Mouse (Mus musculus) layer of hippocampus, adult 2 months (tissue): ENCODE results near the gene Scaf1. TPM values are rescaled to one million over a fixed set of nuclear protein-coding genes. Genes with fewer than 3 reads are reported as not detected.

Experiments
- DNase-seq, 2 experiments: peaks; one replicate each; pipeline ENCODE4 v3.0.0; 2022; ENCODE audit warnings: low spot score in 2 of 2
- H3K27ac ChIP-seq: fragments of 200-600 bp; 2 replicates; pipeline ENCODE4 v1.8.1; 2022
- H3K4me3 ChIP-seq: fragments of 200-600 bp; 2 replicates; pipeline ENCODE4 v1.8.1; 2022; ENCODE audit warnings: mild to moderate bottlenecking
- CTCF ChIP-seq: fragments of 200-600 bp; conservative IDR thresholded peaks from 2 replicates; pipeline ENCODE4 v1.8.1; 2022; ENCODE audit warnings: antibody characterized with exemption, mild to moderate bottlenecking, moderate library complexity
- long read RNA-seq, 2 experiments: library from polyadenylated mRNA; stranded (forward); transcript quantifications; one replicate each; pipeline ENCODE4 v2.0.0; 2021; ENCODE audit warnings: borderline mapping rate in 2 of 2
- total RNA-seq, 2 experiments: library from RNA; stranded (reverse); gene quantifications; 2 replicates each; pipeline ENCODE4 v1.2.3; 2021

Scaf1 gene
- total RNA-seq = 100 to 1,000 TPM; 166 to 168 TPM
- long read RNA-seq, experiment 1, full-length matches to known transcripts = 17 of 89 reads
- long read RNA-seq, experiment 1, partial matches to known transcripts = 39 of 89 reads
- long read RNA-seq, experiment 1, other reads (novel, unspliced or antisense) = 33 of 89 reads
- long read RNA-seq, experiment 2, full-length matches to known transcripts = 14 of 102 reads
- long read RNA-seq, experiment 2, partial matches to known transcripts = 66 of 102 reads
- long read RNA-seq, experiment 2, other reads (novel, unspliced or antisense) = 22 of 102 reads

DNA sequence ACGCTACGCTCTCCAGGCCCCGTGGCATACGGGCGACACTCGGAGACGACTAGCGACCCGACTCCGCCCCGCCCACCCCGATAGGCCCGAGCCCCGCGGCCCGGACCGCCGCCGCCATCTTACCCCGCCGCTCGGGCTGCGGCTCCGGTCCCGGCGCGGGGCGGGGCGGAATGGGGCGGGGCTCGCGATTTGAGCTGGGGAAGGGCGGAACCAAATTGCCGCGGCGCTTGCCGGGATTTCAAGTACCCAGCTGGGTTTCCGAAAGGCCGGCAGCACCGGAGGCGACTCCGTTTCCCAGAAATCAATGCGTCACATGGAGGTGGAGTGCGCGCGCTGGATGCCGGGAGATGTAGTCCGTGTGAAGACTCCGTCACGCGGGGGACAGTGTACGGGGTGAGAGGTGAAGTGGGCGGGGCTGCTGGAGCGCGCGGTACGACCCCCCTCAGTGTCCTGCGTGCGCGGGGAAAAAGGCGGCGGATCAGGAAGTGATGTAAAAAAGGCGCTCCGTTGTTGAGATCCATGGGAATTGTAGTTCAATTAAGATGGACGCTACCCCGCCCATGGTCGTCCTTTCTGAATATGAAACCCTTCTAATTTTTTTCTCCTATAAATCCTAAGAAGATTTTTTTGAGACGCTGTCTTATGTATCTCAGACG, at the start of gene Scaf1:
Scaf1 (minus strand) TSS at position 407 of the 656 bp plus-strand sequence.
- TF ChIP-seq CTCF = no peak
- Histone ChIP-seq H3K4me3 (peak within 1 kb of the TSS; percentile 90), H3K27ac (peak within 1 kb of the TSS; percentile 93)
- DNase-seq = peak; percentile 99 to 100

DNA sequence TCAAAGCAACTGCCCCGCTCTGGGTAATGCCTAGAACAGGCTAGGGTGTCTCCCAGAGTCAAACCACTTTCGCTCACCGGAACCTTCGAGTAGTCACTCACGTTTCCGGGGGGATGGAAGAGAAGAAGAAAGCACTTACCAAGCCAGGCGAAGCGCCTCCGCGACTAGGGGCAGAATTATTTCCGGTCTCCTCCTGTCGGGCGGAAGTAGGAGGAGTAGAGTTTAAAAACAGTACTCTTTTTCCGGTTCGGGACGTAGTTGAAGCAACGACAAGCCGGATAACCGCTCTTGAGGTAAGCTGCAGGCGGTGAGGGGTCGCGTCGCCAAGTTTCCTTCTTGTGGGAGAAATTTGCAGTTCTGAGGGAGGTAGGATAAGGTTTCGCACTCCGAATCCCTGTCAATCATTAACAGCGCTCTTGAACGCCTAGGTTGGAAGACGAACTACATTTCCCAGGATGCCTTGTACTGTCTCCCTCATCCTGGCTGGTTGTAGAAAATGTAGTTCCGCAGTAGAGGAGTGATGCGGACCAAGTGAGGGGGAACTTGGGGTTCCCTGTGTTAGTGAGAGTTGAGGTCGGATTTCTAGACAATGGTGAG, 46.2 kb upstream of the Scaf1 start, which contains the start of the genes Nosip and Prrg2:
Nosip (plus strand) TSS at position 191 of the 597 bp plus-strand sequence.
Prrg2 (minus strand) TSS at position 439 of the 597 bp plus-strand sequence.
- peak; percentile 95 to 96 for DNase-seq
- H3K4me3 ChIP-seq = peak within 1 kb of the TSS; percentile 90
- H3K27ac ChIP-seq = peak within 1 kb of the TSS; percentile 97
- TF ChIP-seq CTCF = peak; percentile 53

DNA sequence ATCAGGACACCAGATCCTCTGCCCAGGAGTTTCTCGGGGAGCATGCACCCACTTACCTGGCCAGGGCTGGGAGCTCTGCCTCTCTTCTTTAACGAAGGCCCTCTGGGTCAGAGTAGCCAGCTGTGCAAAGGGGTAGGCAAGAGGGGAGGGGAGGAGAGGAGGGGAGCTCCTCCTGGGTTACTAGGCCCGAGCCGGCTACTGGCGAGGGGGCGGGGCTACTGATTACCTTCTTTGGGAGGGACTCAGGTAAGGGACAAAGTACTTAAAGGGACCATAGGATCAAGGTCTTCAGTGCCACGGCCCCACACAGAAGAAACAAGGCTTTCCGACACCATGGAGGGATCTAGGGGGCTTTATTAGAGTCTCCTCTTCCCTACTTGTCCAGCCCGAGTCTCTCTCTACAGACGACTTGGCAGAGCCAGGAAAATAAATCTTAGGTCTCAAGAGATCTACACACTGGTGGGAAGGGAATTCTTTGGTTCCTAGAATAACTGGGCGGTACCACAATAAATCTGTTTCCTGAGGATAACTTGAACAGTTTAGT, 45.4 kb upstream of the Scaf1 start:
- peak overlapping the region; percentile 90 for H3K4me3 ChIP-seq
- no peak for DNase-seq
- no peak for TF ChIP-seq CTCF
- H3K27ac ChIP-seq = peak overlapping the region; percentile 97

DNA sequence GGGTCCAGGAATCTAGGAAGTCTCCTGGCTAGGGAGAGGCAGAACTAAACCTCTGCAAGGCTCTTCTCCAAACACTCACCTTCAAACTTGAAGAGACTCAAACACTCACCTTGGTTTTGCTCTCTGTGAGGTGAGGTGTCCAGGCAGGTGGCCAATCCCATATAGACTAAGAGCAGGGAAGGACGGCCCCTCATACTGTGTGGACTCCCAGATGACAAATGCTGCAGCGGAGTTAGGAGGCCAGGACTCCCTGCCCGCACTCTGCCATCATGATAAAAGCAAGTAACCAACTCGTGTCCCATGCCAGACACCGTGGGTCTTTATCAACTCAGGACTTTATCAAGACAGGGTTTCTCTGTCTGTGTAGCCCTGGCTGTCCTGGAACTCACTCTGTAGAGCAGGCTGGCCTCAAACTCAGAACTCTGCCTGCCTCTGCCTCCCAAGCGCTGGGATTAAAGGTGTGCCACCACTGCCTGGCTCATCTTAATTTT, 44.5 kb upstream of the Scaf1 start:
- Histone ChIP-seq H3K27ac (no peak overlapping the region), H3K4me3 (no peak overlapping the region)
- no peak for TF ChIP-seq CTCF
- no peak for DNase-seq

DNA sequence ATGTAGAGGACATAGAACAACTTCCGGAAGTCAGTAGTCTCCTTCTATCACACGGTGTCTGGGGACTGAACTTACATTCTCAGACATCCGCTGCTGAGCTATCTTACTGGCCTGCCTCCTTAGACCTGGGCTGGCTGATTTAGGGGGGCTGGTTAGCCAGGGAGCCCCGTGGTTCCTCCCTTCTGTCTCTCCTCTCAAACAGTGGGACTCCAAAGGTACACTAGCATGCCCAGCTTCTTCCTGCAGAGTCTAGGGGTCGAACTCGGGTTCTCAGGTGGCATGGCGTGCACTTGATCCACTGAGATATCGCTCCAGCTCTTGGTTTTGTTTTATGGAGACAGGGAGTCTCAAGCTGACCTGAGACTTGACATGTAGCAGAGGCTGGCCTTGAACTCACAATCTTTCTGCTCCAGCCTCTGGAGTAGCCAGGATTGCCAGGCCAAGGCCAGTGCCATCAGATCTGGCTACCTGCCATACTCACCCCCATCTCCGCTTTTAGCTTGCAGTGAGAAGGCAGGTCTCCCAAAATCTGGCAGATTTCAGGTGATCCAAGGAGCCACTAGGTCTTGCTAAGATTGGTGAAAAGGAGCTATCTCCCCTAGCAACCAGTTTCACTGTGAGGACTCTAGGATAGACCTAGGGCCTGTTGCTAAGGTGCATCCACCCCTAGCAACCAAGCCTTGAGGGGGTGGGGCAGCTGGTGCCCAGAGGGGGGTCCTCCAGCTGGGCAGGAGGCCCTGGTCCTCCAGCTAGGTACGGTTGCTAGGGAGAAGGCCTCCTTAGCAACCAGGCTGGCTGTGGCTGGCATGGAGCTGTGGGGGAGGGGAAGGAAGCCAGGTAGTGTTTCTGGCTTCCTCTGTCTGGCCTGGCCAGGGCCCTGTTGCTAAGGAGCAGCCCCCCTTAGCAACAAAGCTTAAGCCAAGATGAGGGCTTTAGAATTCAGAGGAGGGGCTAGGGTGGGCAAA, 42.7 kb upstream of the Scaf1 start:
- peak overlapping the region; percentile 72 for H3K27ac ChIP-seq
- no peak for DNase-seq
- TF ChIP-seq CTCF = no peak
- H3K4me3 ChIP-seq = no peak overlapping the region

DNA sequence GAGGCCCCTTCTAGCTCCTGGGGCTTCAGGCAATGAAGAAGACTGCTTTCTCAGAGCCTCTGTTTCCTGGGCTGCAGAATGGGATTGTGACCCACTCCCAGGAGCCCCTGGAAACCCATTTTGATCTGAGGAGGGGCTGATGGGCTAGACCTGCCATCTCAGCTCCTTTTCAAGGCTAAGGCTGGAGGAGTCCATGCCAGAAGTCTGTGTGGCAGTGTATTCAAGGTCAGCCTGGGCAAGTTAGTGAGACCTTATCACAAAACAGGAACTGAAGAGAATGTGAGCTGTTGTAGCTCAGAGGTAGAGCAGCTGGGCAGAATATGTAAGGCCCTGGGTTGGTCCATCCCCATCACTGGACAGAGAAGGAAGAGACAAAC, 40.8 kb upstream of the Scaf1 start:
- H3K27ac ChIP-seq = no peak overlapping the region
- no peak overlapping the region for H3K4me3 ChIP-seq
- DNase-seq = no peak
- no peak for TF ChIP-seq CTCF

DNA sequence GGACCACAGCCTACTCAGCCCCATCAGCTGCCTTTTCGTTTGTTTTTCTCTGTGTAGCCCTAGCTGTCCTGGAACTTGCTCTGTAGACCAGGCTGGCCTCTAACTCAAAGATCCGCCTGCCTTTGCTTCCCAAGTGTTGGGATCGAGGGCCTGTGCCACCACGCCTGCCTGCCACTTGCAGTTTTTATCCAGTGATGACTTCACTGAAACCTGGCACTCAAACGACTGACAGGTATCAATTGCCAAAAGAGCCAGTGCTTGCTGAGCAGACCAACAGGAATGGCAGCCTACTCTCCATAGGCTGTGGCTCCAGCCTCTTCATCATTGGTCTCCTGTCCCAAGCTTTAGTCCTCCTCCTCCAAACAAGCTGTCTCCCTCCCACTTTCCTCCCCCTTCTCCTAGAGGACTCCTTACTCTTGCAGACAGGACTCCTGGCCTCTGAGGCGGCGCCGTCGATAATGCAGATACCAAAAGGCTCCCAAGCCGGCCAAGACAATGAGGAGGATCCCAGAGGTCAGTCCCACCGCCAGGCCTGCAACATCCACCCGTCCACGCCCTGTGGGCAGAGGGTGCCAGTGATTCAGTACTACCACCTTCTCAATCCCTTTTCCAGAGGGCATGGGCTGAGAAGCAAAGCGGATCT, 40.3 kb upstream of the Scaf1 start:
- TF ChIP-seq CTCF = no peak
- DNase-seq = no peak
- no peak overlapping the region for H3K27ac ChIP-seq

DNA sequence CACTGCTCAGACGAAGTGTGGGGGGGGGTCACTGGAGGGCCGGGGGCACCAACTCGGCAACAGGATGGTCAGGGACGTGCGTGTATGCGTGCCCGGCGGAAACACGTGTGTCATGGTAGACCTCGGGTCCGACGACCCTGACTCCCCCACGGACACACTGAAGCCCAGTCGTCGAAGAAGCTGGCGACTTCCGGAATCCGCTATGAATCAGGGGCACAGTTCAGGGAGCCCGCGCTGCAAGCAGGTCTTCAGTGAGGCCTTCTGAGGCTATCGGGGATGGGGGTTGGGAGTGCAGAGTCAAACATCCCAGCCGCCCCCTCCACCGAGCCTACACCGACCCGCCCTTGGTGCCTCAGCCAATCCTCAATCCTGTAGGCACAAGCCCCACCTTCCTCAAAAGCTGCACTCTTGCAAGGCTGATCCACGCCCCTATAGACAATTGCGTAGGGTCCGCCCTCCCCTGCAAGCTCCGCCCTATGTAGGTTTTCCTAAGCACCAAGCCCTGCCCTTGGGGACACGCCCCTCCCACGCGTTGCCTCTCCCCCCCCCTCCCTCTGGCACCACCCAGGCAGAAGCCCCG, 37.9 kb upstream of the Scaf1 start:
- peak overlapping the region; percentile 99 for H3K27ac ChIP-seq
- TF ChIP-seq CTCF = no peak
- DNase-seq = peak; percentile 87 to 97
- H3K4me3 ChIP-seq = peak overlapping the region; percentile 84

More for the DNA sequence above, 40.3 kb upstream of the Scaf1 start:
- no peak overlapping the region for H3K4me3 ChIP-seq

DNA sequence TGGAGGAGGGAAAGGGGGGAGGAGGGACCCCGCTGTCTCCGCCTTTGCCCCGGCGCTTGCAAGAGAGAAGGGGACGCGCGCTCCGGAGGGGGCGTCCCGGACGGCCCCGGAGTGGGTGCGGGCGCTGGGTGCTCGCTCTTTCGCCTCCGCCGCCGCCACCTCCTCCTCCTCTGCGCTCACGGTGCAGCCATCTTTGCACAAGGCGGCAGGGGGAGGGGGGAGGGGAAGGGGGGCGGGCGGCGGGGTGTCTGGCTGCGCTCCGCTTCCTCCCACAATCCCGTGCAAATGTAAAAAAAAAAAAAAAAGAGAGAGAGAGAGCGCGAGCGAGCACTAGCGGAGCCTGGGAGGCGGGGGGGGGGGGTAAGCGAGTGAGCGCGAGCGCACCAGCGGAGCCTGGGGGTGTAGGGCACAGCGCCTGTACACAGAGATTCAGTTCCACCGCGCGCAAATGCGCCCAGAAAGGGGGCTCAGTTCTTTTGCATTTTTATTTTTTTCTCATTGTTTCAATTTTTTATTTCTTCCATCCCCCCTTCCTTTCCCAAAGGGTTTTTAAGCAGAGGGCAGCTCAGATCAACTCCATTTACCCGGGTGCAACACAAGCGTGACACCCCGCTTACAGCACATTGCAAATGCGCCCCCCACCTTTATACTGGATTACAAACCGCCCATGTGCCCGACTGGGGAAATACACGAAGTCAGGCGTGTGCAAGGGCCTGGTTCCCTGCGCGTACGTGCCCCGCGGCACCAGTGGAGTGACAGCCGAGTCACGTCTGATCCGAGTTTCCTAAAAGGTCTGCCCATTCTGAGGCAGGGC, 37.2 kb upstream of the Scaf1 start:
- peak overlapping the region; percentile 99 for H3K27ac ChIP-seq
- H3K4me3 ChIP-seq = peak overlapping the region; percentile 84
- peak; percentile 52 to 63 for DNase-seq
- TF ChIP-seq CTCF = no peak; the same call in 1 of the 2 replicates

DNA sequence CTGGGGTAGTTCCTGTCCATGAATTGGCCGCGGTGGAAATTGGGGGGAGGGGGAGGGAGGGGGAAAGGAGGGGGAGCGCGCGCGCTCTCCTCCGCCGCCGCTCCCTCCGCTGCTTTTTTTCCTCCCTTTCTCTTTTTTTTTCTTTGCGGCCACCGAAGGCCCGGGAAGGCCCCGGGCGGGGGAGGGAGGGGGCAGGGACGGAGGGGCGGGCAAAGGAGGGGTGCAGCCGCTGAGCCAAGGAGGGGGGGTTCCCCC, 36.6 kb upstream of the Scaf1 start, which contains the start of gene Prr12:
Prr12 (minus strand) TSS at position 20 of the 255 bp plus-strand sequence.
- DNase-seq = no peak
- Histone ChIP-seq H3K27ac (peak within 1 kb of the TSS; percentile 99), H3K4me3 (peak within 1 kb of the TSS; percentile 84)
- no peak for TF ChIP-seq CTCF
